Mouse (Mus musculus) erythroblast, embryonic 14.5 days (primary cell): ENCODE measurements around the gene Fam69a.
A peak's percentile ranks its signal among the peaks of the same experiment; 100 is the strongest.

Source experiments
- GATA1 ChIP-seq: IDR thresholded peaks from 2 replicates; pipeline ENCODE4 v1.6.1; 2012; ENCODE audit warnings: low read length, inconsistent platforms, mixed read lengths
- TAL1 ChIP-seq: IDR thresholded peaks from 3 replicates; pipeline ENCODE4 v1.6.1; 2012; ENCODE audit warnings: low read length, inconsistent platforms, mixed read lengths

DNA sequence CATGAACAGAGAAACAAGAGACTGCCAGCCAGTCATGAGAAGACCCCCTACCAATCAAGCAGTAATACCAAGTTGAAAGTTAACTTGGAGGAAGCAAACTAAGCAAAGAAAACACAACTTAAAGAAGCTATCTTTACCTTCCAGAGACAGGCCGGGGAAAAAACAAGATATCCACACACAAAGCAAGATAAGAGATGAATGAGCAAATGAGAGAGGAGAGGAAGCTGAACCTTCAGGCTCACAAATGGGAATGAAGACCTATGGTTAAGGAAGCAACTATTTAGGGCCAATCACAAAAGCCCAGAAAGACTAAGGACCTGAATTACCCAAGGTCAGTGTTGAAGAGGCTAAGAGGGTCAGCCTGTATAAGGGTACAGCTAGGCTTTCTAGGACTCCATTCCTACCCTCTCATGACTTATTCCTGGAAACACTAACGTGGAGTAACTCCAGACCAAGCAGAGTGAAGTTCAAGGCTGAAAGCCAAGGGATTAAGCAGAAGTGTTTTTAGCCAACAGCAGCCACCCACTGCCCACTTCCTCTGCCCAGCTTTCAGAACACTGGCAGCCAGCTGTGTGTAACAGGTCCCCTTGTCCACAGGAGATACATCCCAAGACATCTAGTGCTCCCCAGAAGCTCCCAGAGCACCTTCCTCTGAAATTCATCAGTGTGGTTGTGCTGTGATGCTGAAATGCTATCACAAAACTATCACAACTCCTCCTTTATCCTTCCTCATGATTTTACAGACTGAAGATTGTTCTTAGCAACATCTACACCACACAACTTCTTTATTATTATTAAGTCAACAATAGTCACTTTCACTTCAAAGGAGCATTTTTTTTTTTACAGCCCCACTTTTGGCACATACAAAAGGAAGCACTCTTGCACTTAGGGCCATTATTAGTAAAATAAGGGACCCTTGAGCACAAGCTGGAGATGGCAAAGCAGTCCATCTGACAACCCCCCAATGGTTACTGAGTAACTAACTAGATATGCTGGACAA is 120.5 kb downstream of the Fam69a start:
- TF ChIP-seq GATA1 (0 out of 2 replicates have a peak, but pooled peaks have one; percentile 53), TAL1 (peak; percentile 30; the same call in 1 of the 3 replicates)
